ENCODE assay signal across 18 mouse cellular contexts in genomic region chr2:6689689-6690088, GRCm38 (mm10).
"Had no signal": no experiment of that assay in that cellular context is flagged by ENCODE, and none has a peak within 500 bp of the region (broad histone marks: within the 10 kb centered on the region; RNA-seq: fewer than 3 reads in every experiment).

No protein-coding gene starts in this region.

- H3K27ac ChIP-seq: limb, embryonic 12.5 days; limb, embryonic 15.5 days; liver, embryonic 12.5 days; liver, embryonic 15.5 days; lung, embryonic 15.5 days; midbrain, embryonic 10.5 days; midbrain, embryonic 13.5 days; stomach, postnatal 0 days had no signal

- DNase-seq: kidney, adult 18-20 months; kidney, adult 9 months; kidney, postnatal 14 days; kidney, postnatal 4 days; left cerebral cortex, postnatal 4 days; lung, adult 18-20 months; lung, postnatal 10 days; lung, postnatal 36 days; thymus, postnatal 36 days had no signal

- H3K27me3 ChIP-seq: limb, embryonic 12.5 days; limb, embryonic 15.5 days; liver, embryonic 12.5 days; liver, embryonic 15.5 days; lung, embryonic 15.5 days; midbrain, embryonic 13.5 days had no signal

- H3K4me1 ChIP-seq: limb, embryonic 12.5 days; limb, embryonic 15.5 days; liver, embryonic 12.5 days; liver, embryonic 15.5 days; lung, embryonic 15.5 days; midbrain, embryonic 10.5 days; midbrain, embryonic 13.5 days had no signal

- H3K4me3 ChIP-seq: limb, embryonic 12.5 days; limb, embryonic 15.5 days; liver, embryonic 12.5 days; liver, embryonic 15.5 days; lung, embryonic 15.5 days; midbrain, embryonic 10.5 days; midbrain, embryonic 13.5 days had no signal

- ATAC-seq: liver, embryonic 12.5 days; midbrain, embryonic 13.5 days; midbrain, embryonic 16.5 days had no signal
